Mouse (Mus musculus) cerebellum, adult 9-11 months (tissue): ENCODE measurements around the gene Syna.

Source experiments
- DNase-seq: peaks from one replicate; pipeline ENCODE4 v3.0.0; 2022

The Syna gene

GRCm38 (mm10) chr5:134560071-134560449, at the start of gene Syna:
Gene Syna (minus strand): TSS chr5:134560171.
- no peak for DNase-seq

- DNase-seq: no peak
Observed at GRCm38 (mm10) chr5:134607121-134607520, 47.1 kb upstream of the Syna start.

- DNase-seq: no peak
Observed at GRCm38 (mm10) chr5:134606314-134606713, 46.3 kb upstream of the Syna start.

GRCm38 (mm10) chr5:134604376-134604775, 44.4 kb upstream of the Syna start:
- DNase-seq: no peak

- DNase-seq: no peak
Observed at GRCm38 (mm10) chr5:134597711-134598110, 37.7 kb upstream of the Syna start.

- no peak for DNase-seq
Observed at GRCm38 (mm10) chr5:134593093-134593492, 33.1 kb upstream of the Syna start.

- DNase-seq: peak; percentile 39
Observed at GRCm38 (mm10) chr5:134592026-134592581, 32.1 kb upstream of the Syna start.

- no peak for DNase-seq
Observed at GRCm38 (mm10) chr5:134589900-134590299, 29.9 kb upstream of the Syna start.

GRCm38 (mm10) chr5:134584798-134585197, 24.8 kb upstream of the Syna start:
- DNase-seq: no peak

GRCm38 (mm10) chr5:134583884-134584213, 23.9 kb upstream of the Syna start:
- DNase-seq: no peak

GRCm38 (mm10) chr5:134583006-134583883, 23.3 kb upstream of the Syna start:
- DNase-seq: no peak

GRCm38 (mm10) chr5:134582221-134582907, 22.4 kb upstream of the Syna start:
- DNase-seq: peak; percentile 96

GRCm38 (mm10) chr5:134581146-134581545, 21.2 kb upstream of the Syna start, which contains the start of gene Rfc2:
Gene Rfc2 (plus strand): TSS chr5:134581366.
- DNase-seq: no peak

GRCm38 (mm10) chr5:134579135-134579534, 19.2 kb upstream of the Syna start:
- DNase-seq: no peak

- no peak for DNase-seq
Observed at GRCm38 (mm10) chr5:134577534-134577933, 17.6 kb upstream of the Syna start.

- no peak for DNase-seq
Observed at GRCm38 (mm10) chr5:134576517-134577220, 16.7 kb upstream of the Syna start.

- no peak for DNase-seq
Observed at GRCm38 (mm10) chr5:134575833-134576232, 15.9 kb upstream of the Syna start.

GRCm38 (mm10) chr5:134572508-134573214, 12.7 kb upstream of the Syna start:
- no peak for DNase-seq

GRCm38 (mm10) chr5:134571730-134572507, 11.9 kb upstream of the Syna start:
- no peak for DNase-seq

GRCm38 (mm10) chr5:134568964-134569491, 9.1 kb upstream of the Syna start:
- no peak for DNase-seq

- no peak for DNase-seq
Observed at GRCm38 (mm10) chr5:134568030-134568429, 8.1 kb upstream of the Syna start.
